Mouse (Mus musculus) C2C12 (cell line): Measurements from ENCODE around the gene Pla2g16. TPM values are rescaled to one million over a fixed set of nuclear protein-coding genes. Genes with fewer than 3 reads are reported as not detected.
A peak's percentile ranks its signal among the peaks of the same experiment; 100 is the strongest.

Experiments used
- H3K27me3 ChIP-seq: one replicate; pipeline ENCODE4 v1.6.1; 2011; ENCODE audit not compliant: control insufficient read depth, insufficient read depth, insufficient read length
- H3K36me3 ChIP-seq: one replicate; pipeline ENCODE4 v1.6.1; 2011; ENCODE audit not compliant: control insufficient read depth, insufficient read depth
- H3K4me3 ChIP-seq: one replicate; pipeline ENCODE4 v1.5.1; 2011; ENCODE audit warnings: mild to moderate bottlenecking, control low read depth; ENCODE audit not compliant: poor library complexity, insufficient read depth, severe bottlenecking
- H3K79me2 ChIP-seq: one replicate; pipeline ENCODE4 v1.6.1; 2011; ENCODE audit not compliant: control insufficient read depth, insufficient read depth
- H3K79me3 ChIP-seq: one replicate; pipeline ENCODE4 v1.6.1; 2011; ENCODE audit warnings: low read depth, control low read depth
- H3ac ChIP-seq: one replicate; pipeline ENCODE3; 2011; ENCODE audit warnings: low read depth; ENCODE audit not compliant: control insufficient read depth, insufficient read length
- CEBPB ChIP-seq: IDR thresholded peaks from one replicate; pipeline ENCODE4 v1.6.1; 2011; ENCODE audit warnings: low read depth, mild to moderate bottlenecking, control low read depth, moderate library complexity
- CTCF ChIP-seq: IDR thresholded peaks from one replicate; pipeline ENCODE4 v1.5.1; 2011; ENCODE audit not compliant: control insufficient read depth, insufficient read depth, insufficient read length
- FOSL1 ChIP-seq: IDR thresholded peaks from one replicate; pipeline ENCODE4 v1.8.0; 2011; ENCODE audit warnings: mild to moderate bottlenecking, low read length; ENCODE audit not compliant: poor library complexity, insufficient read depth, severe bottlenecking
- MAX ChIP-seq: IDR thresholded peaks from one replicate; pipeline ENCODE4 v1.6.1; 2011; ENCODE audit warnings: mild to moderate bottlenecking, control low read depth
- MYOD1 ChIP-seq: IDR thresholded peaks from one replicate; pipeline ENCODE4 v1.6.1; 2011; ENCODE audit warnings: low read depth; ENCODE audit not compliant: control insufficient read depth, insufficient read length
- MYOG ChIP-seq: IDR thresholded peaks from one replicate; pipeline ENCODE4 v1.6.1; 2011; ENCODE audit not compliant: control insufficient read depth, insufficient read length; ENCODE audit errors: extremely low read depth
- USF1 ChIP-seq: IDR thresholded peaks from one replicate; pipeline ENCODE4 v1.6.1; 2011; ENCODE audit warnings: low read depth, mild to moderate bottlenecking, control low read depth, moderate library complexity
- polyA plus RNA-seq: library from polyadenylated mRNA; unstranded; fragments of >200 nt; fragmentation: generic; extraction: Trizol; gene quantifications from one replicate; pipeline ENCODE4 v1.2.1, GENCODE M21; 2012; ENCODE audit warnings: missing spikeins

The Pla2g16 gene
- polyA plus RNA-seq, 1 experiment: 17.2 TPM

DNA sequence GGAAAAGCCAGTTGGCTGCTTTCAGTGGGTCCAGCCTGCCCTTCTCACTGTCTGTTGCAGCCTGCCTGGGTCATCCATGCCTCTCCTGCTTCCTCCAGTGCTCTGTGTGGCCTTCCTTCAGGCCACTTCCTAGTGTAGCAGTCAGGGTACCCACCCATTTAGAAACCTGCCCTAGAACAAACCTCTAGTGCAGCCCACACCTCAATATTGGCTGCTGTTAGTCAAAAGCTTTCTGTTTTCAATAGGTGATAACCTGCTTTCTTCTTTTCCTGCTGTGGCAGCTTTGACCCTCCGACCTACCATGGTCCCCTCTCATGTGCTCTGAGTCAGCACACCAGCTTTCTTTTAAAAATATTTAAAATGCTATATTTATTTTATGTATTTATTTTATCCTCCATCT is 7.2 kb downstream of the Pla2g16 start:
- no peak for TF ChIP-seq FOSL1
- TF ChIP-seq CTCF: no peak
- TF ChIP-seq MYOG: no peak
- TF ChIP-seq CEBPB: no peak
- no peak for TF ChIP-seq MAX
- no peak for TF ChIP-seq MYOD1
- TF ChIP-seq USF1: no peak
- H3K79me3 ChIP-seq: no peaks in the 10 kb centered on the region
- H3K79me2 ChIP-seq: no peaks in the 10 kb centered on the region
- no peaks in the 10 kb centered on the region for H3K36me3 ChIP-seq
- no peak overlapping the region for H3ac ChIP-seq
- no peaks in the 10 kb centered on the region for H3K27me3 ChIP-seq
- no peak overlapping the region for H3K4me3 ChIP-seq

DNA sequence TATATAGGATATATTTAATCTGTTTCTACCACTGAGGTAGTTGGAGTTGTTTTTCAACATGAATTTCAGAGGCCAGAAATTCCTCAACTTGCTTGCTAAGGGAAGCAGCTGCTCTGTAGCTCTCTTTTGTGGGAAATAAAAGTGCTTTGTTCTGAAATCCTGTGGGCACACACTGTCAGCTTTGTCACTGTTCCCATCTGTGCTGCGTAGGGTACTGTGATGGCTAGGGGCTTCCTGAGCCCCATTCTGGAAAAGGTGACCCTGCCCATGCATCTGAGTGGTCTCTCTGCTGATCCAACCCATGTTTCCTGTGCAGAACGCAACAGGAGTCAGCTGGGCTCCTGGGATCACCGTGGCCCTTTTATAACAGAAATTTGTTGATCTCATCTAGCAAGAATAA is 9.6 kb downstream of the Pla2g16 start:
- no peaks in the 10 kb centered on the region for H3K79me2 ChIP-seq
- TF ChIP-seq MYOD1 (no peak), CTCF (no peak), MYOG (no peak), CEBPB (no peak), MAX (no peak), USF1 (no peak), FOSL1 (no peak)

DNA sequence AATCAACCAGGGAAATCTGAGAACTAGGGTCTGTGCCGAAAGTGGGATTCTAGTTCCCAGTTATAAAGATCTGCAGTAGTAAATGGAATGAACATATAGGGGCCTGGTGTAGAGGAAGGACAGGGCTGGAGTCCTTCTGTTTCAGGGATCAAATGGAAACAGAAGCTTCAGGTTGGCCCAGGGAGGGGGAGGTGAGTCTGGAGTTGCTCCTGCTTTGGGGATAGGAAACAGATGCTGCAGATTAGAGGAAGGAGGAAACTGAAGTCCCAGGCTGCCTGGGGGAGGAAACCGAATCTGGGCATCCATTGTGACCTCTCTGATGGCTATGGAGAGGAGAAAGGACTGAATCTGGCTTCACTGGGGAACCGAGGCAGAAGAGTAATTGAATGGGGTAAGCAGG is 11.1 kb downstream of the Pla2g16 start:
- H3K27me3 ChIP-seq: no peaks in the 10 kb centered on the region
- H3ac ChIP-seq: no peak overlapping the region
- no peaks in the 10 kb centered on the region for H3K36me3 ChIP-seq
- no peaks in the 10 kb centered on the region for H3K79me2 ChIP-seq
- no peak overlapping the region for H3K4me3 ChIP-seq
- TF ChIP-seq MAX: no peak
- TF ChIP-seq CTCF: no peak
- TF ChIP-seq MYOD1: no peak
- no peak for TF ChIP-seq CEBPB
- no peak for TF ChIP-seq FOSL1
- no peak for TF ChIP-seq USF1
- TF ChIP-seq MYOG: no peak
- no peaks in the 10 kb centered on the region for H3K79me3 ChIP-seq

More for the DNA sequence above, 9.6 kb downstream of the Pla2g16 start:
- Histone ChIP-seq H3K36me3 (no peaks in the 10 kb centered on the region), H3K27me3 (no peaks in the 10 kb centered on the region), H3K79me3 (no peaks in the 10 kb centered on the region), H3K4me3 (no peak overlapping the region), H3ac (no peak overlapping the region)

DNA sequence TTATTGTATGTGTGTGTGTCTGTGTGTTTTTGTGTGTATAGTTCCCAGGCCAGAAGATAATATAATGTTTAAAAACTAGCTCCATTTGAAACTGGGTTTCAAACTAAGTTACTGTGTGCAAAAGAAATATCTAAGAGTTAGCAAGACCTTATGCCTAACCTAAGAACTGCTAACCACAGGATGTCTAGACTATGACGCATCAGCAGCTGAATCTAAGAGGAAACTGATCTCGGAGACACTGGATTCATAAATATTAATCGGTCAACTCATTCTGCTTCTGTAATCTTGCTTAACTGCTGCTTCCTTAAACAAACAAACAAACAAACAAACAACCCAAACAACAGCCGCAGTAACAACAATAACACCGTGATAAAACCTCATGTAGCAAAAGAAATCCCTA is 12.4 kb downstream of the Pla2g16 start:
- TF ChIP-seq FOSL1 (peak; percentile 30), USF1 (no peak), MYOG (no peak), MYOD1 (peak; percentile 65), CEBPB (peak; percentile 49)
- Histone ChIP-seq H3K79me3 (no peaks in the 10 kb centered on the region), H3K27me3 (no peaks in the 10 kb centered on the region), H3K79me2 (no peaks in the 10 kb centered on the region), H3K36me3 (no peaks in the 10 kb centered on the region), H3ac (no peak overlapping the region), H3K4me3 (no peak overlapping the region)

DNA sequence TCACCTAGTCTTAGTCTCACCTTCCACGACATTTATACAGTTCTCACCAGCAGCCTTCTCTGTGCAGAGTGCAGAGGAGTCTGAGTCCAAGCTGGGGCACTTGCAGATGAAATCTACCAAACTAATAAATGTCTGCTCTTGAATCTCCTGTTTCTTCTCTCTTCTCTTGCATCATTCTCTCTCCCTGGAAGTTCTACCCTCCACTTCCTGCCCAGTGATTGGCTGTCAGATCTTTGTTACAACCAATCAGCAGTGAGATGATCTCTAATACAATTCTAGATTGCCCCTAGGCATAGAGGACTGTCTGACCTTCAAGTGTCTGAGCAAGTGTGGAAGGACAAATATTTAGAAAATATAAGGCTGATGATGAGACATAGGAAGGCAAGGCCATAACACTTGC is 18.9 kb downstream of the Pla2g16 start:
- no peak overlapping the region for H3ac ChIP-seq
- no peak overlapping the region for H3K4me3 ChIP-seq
- no peaks in the 10 kb centered on the region for H3K79me3 ChIP-seq
- TF ChIP-seq CEBPB: no peak
- no peak for TF ChIP-seq MYOG
- no peak for TF ChIP-seq CTCF
- no peak for TF ChIP-seq FOSL1
- TF ChIP-seq MYOD1: no peak
- no peak for TF ChIP-seq MAX
- no peak for TF ChIP-seq USF1
- H3K36me3 ChIP-seq: no peaks in the 10 kb centered on the region
- no peaks in the 10 kb centered on the region for H3K79me2 ChIP-seq
- no peaks in the 10 kb centered on the region for H3K27me3 ChIP-seq

DNA sequence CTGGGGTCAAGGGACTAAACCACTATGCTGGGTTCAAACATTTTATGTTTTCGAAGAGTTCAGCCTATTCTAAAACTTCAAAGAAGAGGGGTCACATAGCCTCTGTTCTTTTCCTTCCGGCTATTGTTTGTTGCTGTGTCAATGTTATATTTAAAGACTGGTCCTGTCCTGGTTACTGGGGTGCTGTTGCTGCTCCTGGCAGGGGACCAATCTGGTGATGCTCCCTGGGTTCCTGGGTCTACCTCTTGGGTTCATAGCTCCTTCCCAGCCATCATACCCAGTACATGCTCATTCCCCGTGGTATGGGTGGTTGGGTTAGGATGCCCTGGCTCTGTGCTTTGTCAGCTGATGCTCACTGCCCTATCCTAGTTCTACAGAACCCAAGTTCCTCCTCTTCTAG is 20.5 kb downstream of the Pla2g16 start:
- Histone ChIP-seq H3K79me3 (no peaks in the 10 kb centered on the region), H3K4me3 (no peak overlapping the region), H3K36me3 (no peaks in the 10 kb centered on the region), H3ac (no peak overlapping the region), H3K79me2 (no peaks in the 10 kb centered on the region), H3K27me3 (no peaks in the 10 kb centered on the region)
- TF ChIP-seq MYOG (no peak), MAX (no peak), FOSL1 (no peak), CTCF (no peak), USF1 (no peak), MYOD1 (no peak), CEBPB (no peak)
